Mouse (Mus musculus) lung, postnatal 10 days (tissue): ENCODE data around the gene Sike1.

Experiments
- DNase-seq: peaks from one replicate; pipeline ENCODE4 v3.0.0; 2021

Gene Sike1

GRCm38 (mm10) chr3:102995605-102996321 is at the start of gene Sike1:
Gene Sike1 (plus strand): TSS chr3:102995708.
- DNase-seq, result peak; percentile 97

GRCm38 (mm10) chr3:102946312-102946711 is 49.2 kb upstream of the Sike1 start:
- no peak for DNase-seq

GRCm38 (mm10) chr3:102946861-102947260 is 48.6 kb upstream of the Sike1 start:
- peak; percentile 4 for DNase-seq

- no peak for DNase-seq
Measured at GRCm38 (mm10) chr3:102954476-102954875, 41.0 kb upstream of the Sike1 start.

GRCm38 (mm10) chr3:102955143-102955542 is 40.4 kb upstream of the Sike1 start:
- no peak for DNase-seq

- peak; percentile 20 for DNase-seq
Measured at GRCm38 (mm10) chr3:102955596-102955995, 39.9 kb upstream of the Sike1 start.

GRCm38 (mm10) chr3:102964033-102964432 is 31.5 kb upstream of the Sike1 start, which contains the start of gene Nr1h5:
Gene Nr1h5 (minus strand): TSS chr3:102964133.
- no peak for DNase-seq

GRCm38 (mm10) chr3:102970067-102970466 is 25.4 kb upstream of the Sike1 start:
- DNase-seq, result peak; percentile 35

GRCm38 (mm10) chr3:102970508-102970907 is 25.0 kb upstream of the Sike1 start:
- DNase-seq, result no peak

- DNase-seq, result no peak
Measured at GRCm38 (mm10) chr3:102976906-102977305, 18.6 kb upstream of the Sike1 start.

- DNase-seq, result no peak
Measured at GRCm38 (mm10) chr3:102979550-102980348, 15.8 kb upstream of the Sike1 start.

GRCm38 (mm10) chr3:102980349-102980736 is 15.2 kb upstream of the Sike1 start:
- DNase-seq, result no peak

- DNase-seq, result no peak
Measured at GRCm38 (mm10) chr3:102991041-102991440, 4.5 kb upstream of the Sike1 start.

GRCm38 (mm10) chr3:102992936-102993335 is 2.6 kb upstream of the Sike1 start:
- no peak for DNase-seq

GRCm38 (mm10) chr3:102995233-102995604 is 289 bp upstream of the Sike1 start:
- DNase-seq, result no peak

- peak; percentile 13 for DNase-seq
Measured at GRCm38 (mm10) chr3:102997036-102997435, 1.5 kb downstream of the Sike1 start.

- no peak for DNase-seq
Measured at GRCm38 (mm10) chr3:102997591-102997990, 2.1 kb downstream of the Sike1 start.

GRCm38 (mm10) chr3:103001595-103001994 is 6.1 kb downstream of the Sike1 start:
- no peak for DNase-seq

GRCm38 (mm10) chr3:103017350-103017749 is 21.8 kb downstream of the Sike1 start:
- peak; percentile 10 for DNase-seq

GRCm38 (mm10) chr3:103019462-103019861 is 24.0 kb downstream of the Sike1 start:
- peak; percentile 9 for DNase-seq

- DNase-seq, result peak; percentile 98
Measured at GRCm38 (mm10) chr3:103020249-103020942, 24.9 kb downstream of the Sike1 start, which contains the start of gene Csde1. Gene Csde1 (plus strand): TSS chr3:103020426.

- peak; percentile 95 for DNase-seq
Measured at GRCm38 (mm10) chr3:103020943-103021638, 25.6 kb downstream of the Sike1 start.

GRCm38 (mm10) chr3:103026174-103026573 is 30.7 kb downstream of the Sike1 start:
- no peak for DNase-seq
